31 mouse cellular contexts compared by ENCODE assay signal in genomic region chr10:105286221-105286620, GRCm38 (mm10).
DNase-seq lines count a peak whose midpoint lies in the region; ATAC-seq lines count a peak whose summit lies in the region.
"Had no signal": no experiment of that assay in that cellular context is flagged by ENCODE, and none has a peak within 500 bp of the region (broad histone marks: within the 10 kb centered on the region; RNA-seq: fewer than 3 reads in every experiment).

No protein-coding gene starts in this region.

- no peak overlapping the region for H3K9ac ChIP-seq in intestine, embryonic 15.5 days
- H3K9ac ChIP-seq: embryonic facial prominence, embryonic 12.5 days; heart, embryonic 12.5 days; hindbrain, embryonic 14.5 days; limb, embryonic 12.5 days; liver, embryonic 15.5 days; lung, embryonic 14.5 days had no signal

- H3K4me1 ChIP-seq in intestine, embryonic 15.5 days (replicated peaks), result 0 out of 2 replicates have a peak, but pooled peaks cover 4% of the 10 kb centered on the region
- H3K4me1 ChIP-seq: embryonic facial prominence, embryonic 12.5 days; heart, embryonic 12.5 days; liver, embryonic 15.5 days had no signal

- DNase-seq in left cerebral cortex, adult 11 months (ENCODE audit: low spot score), result peak; percentile 42
- DNase-seq in left cerebral cortex, postnatal 4 days, result no peak
- peak; percentile 53 to 68 for DNase-seq in frontal cortex, adult 2 months (ENCODE audit: extremely low spot score in 1 of 2, low spot score in 1 of 2)
- DNase-seq in left cerebral cortex, adult 9 months (ENCODE audit: low spot score in 2 of 2), result peak; percentile 44 to 54
- peak; percentile 7 to 46 for DNase-seq in right cerebral cortex, postnatal 36 days (ENCODE audit: low spot score in 2 of 2)
- DNase-seq in heart, postnatal 14 days, result no peak
- DNase-seq: adrenal gland, postnatal 10 days; B cell, adult 2 months; cerebellum, adult 11 months; cerebellum, adult 9-11 months; embryo, embryonic 11 days; gastrocnemius, postnatal 25 days; heart, adult 11 months; kidney, adult 11 months; kidney, postnatal 25 days; layer of hippocampus, postnatal 36 days; lung, embryonic 14.5 days; lung, postnatal 14 days; midbrain, embryonic 14.5 days; thymus, adult 18-20 months; thymus, postnatal 25 days had no signal

- intact Hi-C loops in left cerebral cortex, postnatal 4 days (cut with DNase I), result no loop called here
- intact Hi-C loops in heart, postnatal 14 days (cut with DNase I), result no loop called here

- H3K27me3 ChIP-seq in intestine, embryonic 15.5 days (replicated peaks), result no peaks in the 10 kb centered on the region
- H3K27me3 ChIP-seq: CH12.LX; embryonic facial prominence, embryonic 12.5 days; heart, embryonic 12.5 days; limb, embryonic 12.5 days; liver, embryonic 15.5 days had no signal

- no peak overlapping the region for H3K27ac ChIP-seq in intestine, embryonic 15.5 days
- H3K27ac ChIP-seq: embryonic facial prominence, embryonic 12.5 days; hindbrain, embryonic 14.5 days; layer of hippocampus, adult 2 months; limb, embryonic 12.5 days; liver, embryonic 15.5 days had no signal

- 68% methylated on average over 2 of the region's 2 CpGs for WGBS in intestine, embryonic 15.5 days

- H3K4me2 ChIP-seq in intestine, embryonic 15.5 days (replicated peaks), result no peak overlapping the region
- H3K4me2 ChIP-seq: embryonic facial prominence, embryonic 12.5 days; heart, embryonic 12.5 days; hindbrain, embryonic 14.5 days; limb, embryonic 12.5 days; liver, embryonic 15.5 days; lung, embryonic 14.5 days had no signal

- no peak overlapping the region for H3K4me3 ChIP-seq in intestine, embryonic 15.5 days (replicated peaks)
- H3K4me3 ChIP-seq: embryonic facial prominence, embryonic 12.5 days; heart, embryonic 12.5 days; layer of hippocampus, adult 2 months; limb, embryonic 12.5 days; liver, embryonic 15.5 days had no signal

- no peaks in the 10 kb centered on the region for H3K36me3 ChIP-seq in intestine, embryonic 15.5 days
- H3K36me3 ChIP-seq: embryonic facial prominence, embryonic 12.5 days; heart, embryonic 12.5 days; limb, embryonic 12.5 days; liver, embryonic 15.5 days had no signal

- no peak for ATAC-seq in intestine, embryonic 15.5 days
- ATAC-seq: activated CD4-positive, CD25-positive, alpha-beta regulatory T cell, adult 4 months; forebrain, embryonic 16.5 days had no signal

- H3K9me3 ChIP-seq in intestine, embryonic 15.5 days, result no peaks in the 10 kb centered on the region
- H3K9me3 ChIP-seq: embryonic facial prominence, embryonic 12.5 days; heart, embryonic 12.5 days; limb, embryonic 12.5 days; liver, embryonic 15.5 days had no signal

Comparison
In these comparisons a context has a peak if more than half of its experiments do, and no peak if none do; other contexts are left out.
1. DNase-seq: peak in left cerebral cortex, adult 11 months (single experiment), frontal cortex, adult 2 months (2 of 2), left cerebral cortex, adult 9 months (2 of 2) and right cerebral cortex, postnatal 36 days (2 of 2); none in left cerebral cortex, postnatal 4 days (single experiment) and heart, postnatal 14 days (0 of 2).